Mouse (Mus musculus) MEL-GATA-1-ER (cell line): ENCODE measurements around the gene Tbata.

Experiments used
- DNase-seq: peaks from one replicate; pipeline ENCODE4 v3.0.0-alpha.2; 2012; ENCODE audit warnings: low read depth; ENCODE audit errors: extremely low read depth

Gene Tbata

DNA sequence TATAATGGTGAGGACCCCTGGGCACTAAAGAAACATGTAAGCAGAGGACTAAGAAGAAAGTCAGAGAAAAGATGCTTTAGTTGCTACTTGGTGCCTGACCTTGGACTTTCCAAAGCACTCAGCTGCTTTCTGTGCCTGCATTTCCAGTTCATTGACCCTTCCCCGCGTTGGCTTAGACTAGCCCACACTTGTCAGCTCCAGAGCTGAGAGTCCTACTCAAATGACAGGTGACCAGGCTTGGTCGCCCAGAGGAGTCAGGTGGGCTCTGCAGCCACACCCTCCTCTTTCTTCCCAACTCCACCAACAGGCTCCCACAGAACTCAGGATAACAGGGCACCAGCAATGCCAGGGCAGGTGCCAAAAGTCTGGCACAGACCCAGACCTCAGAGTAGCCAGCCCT is 9.4 kb upstream of the Tbata start:
- DNase-seq: no peak

GRCm38 (mm10) chr10:61167333-61168096 is 4.2 kb upstream of the Tbata start:
- DNase-seq: no peak

DNA sequence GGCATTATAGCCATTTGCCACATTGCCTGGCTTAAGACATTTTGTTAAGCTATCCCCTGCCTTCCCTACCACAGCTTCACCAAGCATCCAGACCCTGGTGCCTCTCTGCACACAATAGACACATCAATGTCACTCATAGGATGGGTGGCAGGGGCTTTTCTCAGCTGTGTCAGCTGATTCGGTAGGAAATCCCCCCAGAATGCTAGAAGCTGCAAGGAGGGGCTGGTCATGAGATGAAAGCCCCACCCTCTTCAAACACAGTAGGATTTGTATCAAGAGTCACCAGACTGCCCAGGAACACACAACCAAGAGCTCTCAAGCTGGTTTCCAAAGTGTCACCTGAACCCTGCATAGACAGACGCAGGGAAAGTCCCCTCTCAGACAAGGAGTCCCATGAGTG is 3.4 kb upstream of the Tbata start:
- DNase-seq: no peak

DNA sequence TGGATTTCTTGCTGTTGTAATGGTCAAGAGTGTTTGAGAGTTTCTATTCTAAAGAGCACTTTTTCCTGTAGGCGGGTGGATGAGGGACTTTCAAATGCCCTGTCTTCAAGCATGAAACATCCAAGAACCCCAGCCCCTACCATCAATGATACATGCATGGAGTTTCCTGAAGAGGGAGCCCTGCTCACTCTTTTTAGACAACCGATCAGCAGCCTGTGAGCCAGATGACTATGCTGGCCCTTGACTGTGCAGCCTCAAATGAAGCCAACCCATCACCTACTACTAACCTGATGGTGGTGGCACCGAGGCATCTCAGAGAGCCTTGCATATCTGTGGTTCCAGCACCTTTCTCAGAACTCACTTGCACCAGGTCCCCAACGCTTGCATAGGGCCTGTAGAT is 742 bp downstream of the Tbata start:
- DNase-seq: no peak

- no peak for DNase-seq
Measured at GRCm38 (mm10) chr10:61174711-61175441, 3.1 kb downstream of the Tbata start.

GRCm38 (mm10) chr10:61175442-61176204 is 3.9 kb downstream of the Tbata start:
- peak; percentile 20 for DNase-seq

- DNase-seq: no peak
Measured at GRCm38 (mm10) chr10:61176221-61176790, 4.6 kb downstream of the Tbata start.

DNA sequence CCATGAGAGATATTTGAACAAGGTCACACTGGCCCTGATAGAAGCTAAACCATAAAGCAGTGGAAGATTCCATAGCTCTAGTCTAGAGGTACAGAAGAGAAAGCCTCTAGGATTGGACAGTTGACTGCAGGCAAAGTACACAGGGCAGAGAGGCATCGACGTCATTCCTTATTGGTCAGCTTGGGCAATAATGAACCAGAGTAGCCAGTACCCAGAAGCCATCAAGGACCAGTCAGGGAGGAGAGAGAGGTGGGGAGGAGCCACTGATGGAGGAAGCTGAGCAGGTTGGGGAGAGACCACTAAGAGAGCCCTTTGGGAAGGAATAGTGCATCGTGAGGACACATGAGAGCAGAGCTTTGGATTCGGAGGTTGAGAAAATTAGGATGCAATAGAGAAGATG is 6.0 kb downstream of the Tbata start:
- no peak for DNase-seq

DNA sequence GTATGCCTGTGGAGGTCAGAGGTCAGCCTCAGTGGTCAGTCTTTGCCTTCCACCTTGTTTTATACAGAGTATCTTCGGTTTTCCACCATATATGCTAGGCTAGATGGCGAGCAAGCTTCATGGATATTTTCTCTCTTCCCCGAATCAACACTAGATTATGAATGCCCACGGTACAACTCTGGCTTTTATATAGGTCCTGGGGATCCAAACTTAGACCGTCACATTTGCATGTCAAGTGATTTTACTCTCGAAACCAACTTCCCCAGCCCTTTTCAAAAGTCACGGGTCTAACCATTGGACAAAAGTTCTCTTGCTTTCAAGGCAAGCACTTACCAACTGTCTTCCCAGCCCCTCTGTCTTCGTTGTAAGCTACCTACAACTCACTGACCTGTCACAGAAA is 6.9 kb downstream of the Tbata start:
- no peak for DNase-seq

DNA sequence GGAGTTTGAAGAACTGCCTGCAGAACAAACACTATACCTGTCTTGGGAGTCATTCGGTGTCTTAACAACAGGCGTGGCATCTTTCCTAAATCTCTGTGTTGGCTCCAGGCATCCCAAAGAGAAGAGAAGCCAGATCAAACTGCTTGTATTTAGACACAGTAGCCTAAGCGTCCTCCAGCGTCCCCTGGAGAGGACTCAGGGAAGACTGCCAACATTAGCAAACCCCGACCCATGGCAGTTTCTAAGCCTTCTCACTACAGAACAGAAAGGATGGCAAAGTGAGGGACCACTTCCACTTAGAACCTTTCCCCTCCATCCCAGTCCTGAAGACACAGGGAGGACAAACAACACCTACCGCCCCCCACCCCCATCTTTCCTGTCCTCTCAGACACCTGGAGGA is 8.2 kb downstream of the Tbata start:
- no peak for DNase-seq

DNA sequence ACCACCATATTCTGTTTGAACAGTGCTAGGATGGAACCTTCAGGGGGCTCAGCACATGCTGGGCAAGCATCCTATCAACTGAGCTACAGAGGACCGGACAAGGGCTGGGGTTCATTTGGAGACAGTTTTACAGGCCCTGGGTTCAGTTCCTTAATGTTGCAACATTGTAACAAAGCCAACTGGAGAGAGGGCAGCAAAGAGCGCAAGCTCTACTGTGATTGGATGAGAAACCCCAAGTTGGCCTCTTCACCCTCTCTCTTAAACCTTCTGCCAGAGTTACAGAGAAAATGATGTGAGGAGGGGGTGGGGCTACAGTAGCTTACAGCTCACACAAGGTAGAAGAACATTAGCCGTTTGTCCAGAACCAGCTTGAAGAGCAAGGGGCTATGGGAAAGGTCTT is 15.2 kb downstream of the Tbata start:
- no peak for DNase-seq

- no peak for DNase-seq
Measured at GRCm38 (mm10) chr10:61188010-61188409, 16.3 kb downstream of the Tbata start.

DNA sequence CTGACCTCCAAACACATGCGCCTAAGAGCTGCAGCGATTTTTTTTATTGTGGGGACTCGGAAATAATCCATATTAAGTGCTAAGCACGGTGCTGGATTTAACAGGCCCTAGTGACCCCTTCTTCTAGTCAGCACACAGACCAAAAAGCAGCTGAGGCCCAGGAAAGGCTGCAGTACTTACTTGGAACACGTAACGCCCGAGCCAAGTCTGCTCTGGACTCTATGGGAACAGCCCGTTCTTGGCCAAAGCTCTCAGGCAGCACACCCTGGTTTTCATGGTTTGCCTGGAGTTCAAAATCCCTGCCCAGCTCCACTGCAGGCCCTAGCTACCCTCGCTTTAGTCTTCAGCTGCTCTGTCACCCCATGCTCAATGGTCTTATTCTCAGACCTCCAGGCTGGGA is 22.9 kb downstream of the Tbata start:
- DNase-seq: no peak

GRCm38 (mm10) chr10:61195216-61195615 is 23.5 kb downstream of the Tbata start:
- DNase-seq: no peak

- DNase-seq: no peak
Measured at GRCm38 (mm10) chr10:61195718-61196291, 24.1 kb downstream of the Tbata start.

DNA sequence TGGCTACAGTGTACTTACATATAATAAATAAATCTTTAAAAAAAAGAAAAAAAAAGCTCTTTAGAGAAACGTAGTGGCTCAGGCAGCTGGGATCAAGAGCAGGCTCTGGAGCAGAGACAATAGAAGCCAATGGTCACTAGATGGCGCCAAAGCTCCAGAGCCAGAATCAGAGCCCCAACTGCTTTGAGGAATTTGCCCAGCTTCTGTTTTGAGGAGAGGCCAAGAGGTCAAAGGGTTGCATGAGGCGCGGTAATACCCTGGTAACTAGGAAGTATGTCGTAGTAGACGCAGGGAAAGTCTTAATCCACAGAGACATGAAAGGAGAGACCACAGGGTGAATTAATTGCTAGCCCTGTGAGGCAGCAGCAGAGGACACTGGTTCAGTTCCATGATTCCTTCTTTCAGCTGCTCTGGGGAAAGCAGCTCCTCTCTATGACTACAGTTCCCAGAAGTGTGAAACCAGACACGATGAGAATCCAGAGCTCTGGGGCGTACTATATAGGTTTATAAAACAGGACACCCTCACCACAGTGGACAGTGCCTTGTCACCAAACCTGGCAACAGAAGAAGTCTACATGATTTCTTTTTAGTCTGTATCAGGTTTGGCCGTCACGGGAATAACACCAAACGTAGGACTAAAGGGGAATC is 27.9 kb downstream of the Tbata start:
- no peak for DNase-seq

- no peak for DNase-seq
Measured at GRCm38 (mm10) chr10:61200232-61200820, 28.6 kb downstream of the Tbata start.

- DNase-seq: no peak
Measured at GRCm38 (mm10) chr10:61200998-61201397, 29.2 kb downstream of the Tbata start.

DNA sequence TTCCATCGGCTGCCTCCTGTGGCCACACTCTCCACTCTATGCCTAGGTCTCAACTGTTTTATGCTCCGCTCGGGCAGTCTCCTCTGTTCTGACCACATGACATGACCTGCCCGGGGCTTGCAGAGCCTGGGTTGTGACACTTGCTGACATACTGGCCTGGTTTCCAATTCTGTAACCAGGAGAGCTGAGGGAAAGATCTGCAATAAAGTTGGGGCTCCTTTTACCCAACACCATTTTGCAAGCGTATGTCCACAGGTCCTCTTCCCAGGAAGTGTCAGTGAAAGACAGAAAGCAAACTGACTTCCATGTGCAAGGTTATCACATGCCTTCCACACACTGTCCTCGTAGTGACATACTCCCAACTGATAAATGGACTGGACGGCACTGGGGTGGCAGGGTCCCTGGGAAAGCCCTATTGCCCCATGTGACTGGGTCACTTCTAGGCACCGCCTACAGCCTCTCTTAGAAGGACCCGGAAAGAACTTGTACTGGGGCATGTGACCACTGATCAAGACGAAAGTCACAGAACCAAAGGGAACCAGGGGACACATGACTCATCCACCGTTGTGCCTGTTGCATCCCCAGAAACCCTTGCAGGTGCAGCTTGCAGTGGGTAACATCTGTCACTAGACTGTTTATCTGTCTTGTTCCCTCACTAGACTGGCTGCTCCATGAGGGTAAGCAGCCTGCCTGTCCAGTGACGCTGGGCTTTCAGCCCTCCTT is 30.0 kb downstream of the Tbata start:
- no peak for DNase-seq

- no peak for DNase-seq
Measured at GRCm38 (mm10) chr10:61203930-61204329, 32.2 kb downstream of the Tbata start.
